Mouse (Mus musculus) central nervous system, embryonic 14 days (tissue): ENCODE measurements around the gene Surf2. TPM values are rescaled to one million over a fixed set of nuclear protein-coding genes. Genes with fewer than 3 reads are reported as not detected.

ENCODE experiments used
- polyA plus RNA-seq: library from polyadenylated mRNA; depleted of rRNA; stranded (reverse); fragments of >200 nt; gene quantifications from 2 replicates; pipeline ENCODE4 v1.2.3, GENCODE M21; 2012; rRNA removed

Gene Surf2
- 54.7 and 57.4 TPM in 2 replicates for polyA plus RNA-seq

DNA sequence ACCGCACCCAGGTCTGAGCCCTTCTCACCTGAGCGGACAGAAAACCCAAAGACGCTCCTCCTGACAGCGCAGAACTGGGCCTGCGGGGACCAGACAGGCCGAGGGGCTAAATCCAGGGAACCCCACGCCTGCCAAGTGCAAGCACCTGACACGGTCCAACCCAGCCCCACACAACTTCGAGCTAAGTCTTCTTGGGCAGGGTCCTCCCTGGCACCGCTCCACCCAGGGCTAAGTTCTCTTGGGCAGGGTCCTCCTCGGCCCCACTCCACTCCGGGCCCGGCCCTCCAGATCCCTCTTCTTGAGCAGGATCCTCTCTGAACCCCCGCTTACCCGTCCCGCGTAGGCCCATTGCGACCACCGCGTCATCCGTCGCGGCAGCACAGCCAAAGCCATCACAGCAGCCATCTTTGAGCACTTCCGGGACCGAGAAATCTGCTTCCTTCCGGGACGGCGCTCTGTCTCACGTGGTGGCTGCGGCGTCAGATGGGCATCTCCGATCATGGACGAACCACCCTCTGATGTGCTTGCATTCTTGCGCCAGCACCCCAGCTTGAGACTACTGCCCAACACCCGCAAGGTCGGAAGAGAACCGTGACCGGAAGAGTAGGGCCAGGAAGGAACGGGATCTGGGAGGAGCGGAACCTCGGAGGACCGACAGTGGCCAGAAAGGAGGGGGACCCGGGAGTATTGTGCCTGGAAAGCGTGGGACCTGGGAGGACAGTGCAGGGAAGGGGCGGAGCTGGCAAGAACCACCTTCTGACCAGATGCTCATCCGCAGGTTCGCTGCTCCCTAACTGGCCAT is at the start of gene Surf2, which contains the start of gene Surf1:
Gene Surf2 (plus strand): TSS at position 441 of the 802 bp plus-strand sequence.
Gene Surf1 (minus strand): TSS at position 604 of the 802 bp plus-strand sequence.

DNA sequence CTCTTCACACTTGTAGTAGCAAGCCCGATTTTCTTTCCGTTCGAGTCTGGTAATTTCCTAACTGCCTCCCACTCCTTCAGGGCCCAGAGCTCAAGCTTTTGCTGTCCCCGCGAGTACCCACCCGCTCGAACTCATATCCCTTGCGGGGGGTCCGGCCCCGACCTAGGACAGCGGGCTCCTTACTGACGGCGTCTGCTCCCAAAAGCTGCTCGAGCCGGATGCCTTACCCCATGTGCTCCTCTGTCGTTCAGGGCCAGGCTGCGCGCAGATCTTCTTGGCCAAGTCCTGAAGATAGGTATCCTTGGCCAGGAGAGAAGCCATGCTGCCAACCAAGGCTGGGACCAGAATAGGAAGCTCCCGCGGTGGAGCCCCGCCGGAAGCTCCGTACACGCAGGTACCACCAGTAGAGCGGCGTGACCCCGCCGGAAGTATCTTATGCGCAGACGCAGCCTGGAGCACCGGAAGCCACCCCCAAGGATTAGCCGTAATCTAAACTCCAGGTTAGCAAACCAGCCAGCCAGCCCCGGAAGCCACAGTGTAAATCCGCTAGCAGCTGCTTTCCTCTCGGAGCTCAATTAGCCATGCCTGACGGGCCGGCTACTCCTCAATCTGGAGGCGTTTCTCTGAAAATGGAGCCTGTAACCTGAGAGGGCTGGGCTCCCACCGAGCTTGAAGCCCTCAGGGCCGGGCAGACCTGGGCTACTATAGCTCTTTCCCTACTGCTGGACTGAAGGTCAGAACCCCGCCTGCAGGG is 13.5 kb upstream of the Surf2 start, which contains the start of gene Surf6:
Gene Surf6 (minus strand): TSS at position 413 of the 754 bp plus-strand sequence.

DNA sequence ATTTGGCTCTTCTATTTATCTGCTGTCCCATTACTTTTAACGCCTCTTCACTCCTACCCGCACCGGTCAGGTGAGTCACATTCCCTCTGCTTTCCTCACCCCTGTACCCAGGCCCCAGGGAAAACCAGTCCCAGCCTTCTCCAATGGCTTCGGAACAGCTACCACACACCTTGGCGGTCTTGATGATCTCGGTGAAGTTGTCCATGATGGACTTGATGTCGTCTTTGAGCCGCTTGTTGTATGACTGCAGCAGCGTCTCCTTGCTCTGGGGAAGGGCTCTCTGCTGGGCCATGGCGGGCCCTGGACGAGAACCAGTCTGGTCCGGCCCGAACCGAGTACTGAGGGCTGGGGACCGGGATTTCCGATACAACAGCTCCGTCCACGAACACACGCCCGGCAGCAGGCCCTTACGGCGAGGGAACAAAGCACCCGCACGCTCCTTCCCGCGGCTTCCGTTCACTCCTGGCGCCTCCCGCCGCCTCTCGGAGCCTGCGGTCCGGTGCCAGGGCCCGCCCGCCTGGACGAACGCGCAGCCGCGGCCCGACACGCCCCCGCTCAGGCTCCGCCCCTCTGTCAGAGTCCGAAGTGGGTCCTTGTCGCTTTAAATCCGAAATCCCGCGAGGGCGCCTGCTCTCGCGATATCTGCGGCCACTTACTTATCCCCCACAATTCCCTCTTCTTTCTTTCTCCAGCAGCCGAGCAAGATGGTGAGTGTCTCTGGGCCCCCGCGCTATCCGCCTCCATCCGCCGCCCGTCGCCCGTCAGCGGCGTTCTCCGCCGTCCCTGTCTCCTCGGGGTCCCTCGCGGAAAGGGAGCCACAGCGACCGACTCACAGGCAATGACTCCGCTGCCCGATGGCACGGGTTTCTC is 5.8 kb upstream of the Surf2 start, which contains the start of the genes Med22 and Rpl7a:
Gene Med22 (minus strand): TSS at position 554 of the 870 bp plus-strand sequence.
Gene Rpl7a (plus strand): TSS at position 641 of the 870 bp plus-strand sequence.

DNA sequence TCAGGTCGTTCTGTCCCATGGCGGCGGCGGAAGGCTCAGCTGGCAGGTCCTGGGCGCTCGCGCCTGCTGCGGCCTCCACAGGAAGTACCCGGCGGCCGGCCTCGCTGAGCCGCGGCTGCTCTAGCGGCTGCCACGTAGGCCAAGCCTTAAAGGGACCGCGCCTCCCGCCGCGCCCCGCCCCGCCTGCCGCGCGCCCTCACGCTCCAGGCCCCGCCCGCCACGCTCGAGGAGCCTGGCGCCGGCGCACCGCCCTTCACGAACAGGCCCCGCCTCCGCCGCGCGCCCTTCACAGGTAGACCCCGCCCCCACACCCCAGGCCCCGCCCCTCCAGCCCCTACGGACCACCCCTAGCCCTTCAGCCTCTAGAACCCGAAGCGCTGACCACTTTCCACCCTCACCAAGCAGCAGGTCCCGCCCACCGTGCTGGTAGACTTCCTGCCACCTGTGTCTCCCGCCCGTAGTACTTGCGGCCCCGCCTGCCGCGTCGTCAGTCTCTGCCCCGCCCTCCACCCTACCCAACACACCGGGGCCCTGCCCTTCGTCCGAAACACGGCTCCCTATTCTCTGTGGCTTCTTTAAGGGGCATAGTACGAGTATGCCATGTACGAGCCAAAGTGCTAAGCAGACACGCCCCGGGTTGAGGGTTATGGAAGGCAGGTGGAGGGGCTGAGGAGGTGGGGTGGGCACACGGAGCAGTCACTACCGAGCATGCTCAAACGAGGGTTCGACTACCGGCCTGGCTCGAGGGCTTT is 17.3 kb downstream of the Surf2 start, which contains the start of the genes Surf4 and Stkld1:
Gene Surf4 (minus strand): TSS at position 625 of the 752 bp plus-strand sequence.
Gene Stkld1 (plus strand): TSS at position 744 of the 752 bp plus-strand sequence.

DNA sequence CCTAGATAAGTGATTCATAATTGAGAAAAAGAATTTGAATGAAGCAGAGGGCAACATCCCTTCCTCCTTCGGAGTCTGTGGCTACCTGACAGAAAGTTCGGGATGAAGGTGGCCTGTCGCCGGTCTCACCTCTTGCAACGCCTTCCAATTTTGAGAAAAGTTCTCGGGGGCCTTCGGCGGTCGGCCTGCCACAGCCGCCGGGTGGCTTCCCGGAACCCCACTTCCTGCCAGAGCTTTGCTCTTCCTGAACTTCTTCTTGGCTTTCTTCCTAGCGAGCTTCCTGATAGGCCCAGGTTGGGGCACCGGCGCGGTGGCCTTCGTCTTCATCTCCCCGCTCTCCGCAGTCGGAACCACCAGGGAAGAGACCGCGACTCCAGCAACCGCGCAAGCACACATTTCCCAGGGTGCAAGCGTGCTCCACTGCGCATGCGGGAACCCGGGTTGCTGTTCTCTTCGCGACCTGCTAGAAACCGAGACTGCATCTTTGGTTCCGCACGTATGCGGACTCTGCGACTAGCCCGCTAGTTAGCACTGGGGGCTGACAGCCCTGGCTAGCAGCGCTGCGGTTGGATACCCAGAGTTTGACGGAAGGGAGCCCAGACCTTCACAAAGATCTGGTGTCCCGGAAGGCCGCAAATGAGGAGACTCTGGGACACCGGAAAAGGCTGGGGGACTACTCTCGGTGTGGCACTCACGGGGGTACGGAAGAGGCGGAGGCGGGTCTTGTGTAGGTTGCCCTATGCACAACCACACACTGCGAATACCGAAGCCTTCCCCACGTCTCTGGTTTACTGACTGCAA is 48.0 kb downstream of the Surf2 start, which contains the start of gene Rexo4:
Gene Rexo4 (minus strand): TSS at position 464 of the 801 bp plus-strand sequence.

Other genes starting within 250 kb of the Surf2 start
- not detected in 2 replicates for gene Lcn4, start 245.1 kb upstream of the Surf2 start, polyA plus RNA-seq
- gene Abo, start 51.4 kb upstream of the Surf2 start, polyA plus RNA-seq = not detected in 2 replicates
- gene Surf6, start 13.5 kb upstream of the Surf2 start, polyA plus RNA-seq = 28.1 and 29.9 TPM in 2 replicates
- gene Med22, start 5.7 kb upstream of the Surf2 start, polyA plus RNA-seq = 118 and 148 TPM in 2 replicates
- gene Rpl7a, start 5.6 kb upstream of the Surf2 start, polyA plus RNA-seq = 1,771 and 1,960 TPM in 2 replicates
- gene Surf1, start 163 bp downstream of the Surf2 start, polyA plus RNA-seq = 72.7 and 79.4 TPM in 2 replicates
- 80.8 and 108 TPM in 2 replicates for gene Surf4, start 17.6 kb downstream of the Surf2 start, polyA plus RNA-seq
- 0.10 and 0.15 TPM in 2 replicates for gene Stkld1, start 17.7 kb downstream of the Surf2 start, polyA plus RNA-seq
- 56.3 and 58.5 TPM in 2 replicates for gene Rexo4, start 48.0 kb downstream of the Surf2 start, polyA plus RNA-seq
- gene Adamts13, start 57.0 kb downstream of the Surf2 start, polyA plus RNA-seq = 0.06 and 0.21 TPM in 2 replicates
- 88.2 and 92.6 TPM in 2 replicates for gene Cacfd1, start 93.6 kb downstream of the Surf2 start, polyA plus RNA-seq
- 5.9 and 6.6 TPM in 2 replicates for gene Slc2a6, start 111.6 kb downstream of the Surf2 start, polyA plus RNA-seq
- 0.17 and 5.7 TPM in 2 replicates for gene Mymk, start 155.8 kb downstream of the Surf2 start, polyA plus RNA-seq
- gene Adamtsl2, start 163.0 kb downstream of the Surf2 start, polyA plus RNA-seq = 9.4 and 10.7 TPM in 2 replicates
- 4.5 and 4.6 TPM in 2 replicates for gene Fam163b, start 226.1 kb downstream of the Surf2 start, polyA plus RNA-seq
- 0.88 and 2.5 TPM in 2 replicates for gene Dbh, start 248.9 kb downstream of the Surf2 start, polyA plus RNA-seq